Mouse (Mus musculus): Measurements from ENCODE around the gene Pdpn. TPM values are rescaled to one million over a fixed set of nuclear protein-coding genes. Genes with fewer than 3 reads are reported as not detected.

The Pdpn gene
- polyA plus RNA-seq, 1 experiment from 2014 or later: 27.5 TPM

DNA sequence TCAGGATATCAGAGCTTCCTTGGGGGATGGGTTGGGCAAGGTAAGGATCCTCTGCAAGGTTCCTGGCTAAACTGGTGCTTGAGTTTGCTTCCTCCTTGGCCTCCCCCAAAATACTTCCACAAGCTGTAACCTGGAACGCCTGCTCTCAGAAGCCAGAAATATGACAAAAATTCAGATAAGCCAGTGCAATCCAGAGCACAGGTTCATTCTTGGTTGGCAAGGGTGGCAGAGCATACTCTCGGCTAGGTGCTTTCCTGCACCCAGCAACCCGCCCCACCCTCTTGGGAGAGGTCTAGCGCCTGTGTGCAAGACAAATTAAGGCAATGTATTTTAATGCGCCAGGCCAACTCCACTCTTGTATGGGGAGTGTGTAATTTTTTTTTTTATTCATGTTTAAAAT is 3.2 kb downstream of the Pdpn start:
- H3K4me3 ChIP-seq (replicated peaks): no peak overlapping the region
- no peak for ATAC-seq
- H3K27ac ChIP-seq: no peak overlapping the region
- WGBS: 79% methylated on average over 5 of the region's 5 CpGs
- no peak overlapping the region for H3K9ac ChIP-seq
- peaks cover 9% of the 10 kb centered on the region; the same call in 1 of the 2 replicates for H3K4me1 ChIP-seq (replicated peaks)
- 0 out of 2 replicates have a peak, but pooled peaks cover 4% of the 10 kb centered on the region for H3K27me3 ChIP-seq (replicated peaks)
- H3K9me3 ChIP-seq: no peaks in the 10 kb centered on the region
- no peaks in the 10 kb centered on the region for H3K36me3 ChIP-seq
- no peak overlapping the region for H3K4me2 ChIP-seq (replicated peaks)

DNA sequence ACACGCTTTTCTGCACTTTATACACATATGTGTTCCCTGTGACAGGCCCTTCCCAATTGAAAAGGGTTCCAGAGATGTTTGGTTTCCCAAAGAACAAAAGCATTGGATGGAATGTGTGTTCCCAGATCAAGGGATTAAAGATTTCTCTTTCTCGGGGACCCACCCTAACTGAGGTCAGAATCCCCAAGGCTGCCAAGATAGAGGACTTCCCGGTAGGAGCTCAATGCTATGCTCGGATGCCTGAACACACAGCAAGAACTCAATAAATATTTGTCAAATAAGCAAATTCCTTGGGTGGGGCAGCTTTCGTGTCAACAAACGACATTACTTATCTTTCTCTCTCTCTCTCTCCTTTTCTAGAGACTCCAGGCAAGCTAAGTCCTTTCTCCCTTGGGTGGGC is 5.0 kb downstream of the Pdpn start:
- Histone ChIP-seq H3K9ac (no peak overlapping the region), H3K9me3 (no peaks in the 10 kb centered on the region), H3K4me1 (replicated peaks) (peaks cover 4% of the 10 kb centered on the region; the same call in 1 of the 2 replicates), H3K4me2 (replicated peaks) (no peak overlapping the region), H3K27ac (no peak overlapping the region), H3K4me3 (replicated peaks) (no peak overlapping the region), H3K36me3 (no peaks in the 10 kb centered on the region), H3K27me3 (replicated peaks) (0 out of 2 replicates have a peak, but pooled peaks cover 4% of the 10 kb centered on the region)
- WGBS: 61% methylated on average over 6 of the region's 6 CpGs
- ATAC-seq: no peak

DNA sequence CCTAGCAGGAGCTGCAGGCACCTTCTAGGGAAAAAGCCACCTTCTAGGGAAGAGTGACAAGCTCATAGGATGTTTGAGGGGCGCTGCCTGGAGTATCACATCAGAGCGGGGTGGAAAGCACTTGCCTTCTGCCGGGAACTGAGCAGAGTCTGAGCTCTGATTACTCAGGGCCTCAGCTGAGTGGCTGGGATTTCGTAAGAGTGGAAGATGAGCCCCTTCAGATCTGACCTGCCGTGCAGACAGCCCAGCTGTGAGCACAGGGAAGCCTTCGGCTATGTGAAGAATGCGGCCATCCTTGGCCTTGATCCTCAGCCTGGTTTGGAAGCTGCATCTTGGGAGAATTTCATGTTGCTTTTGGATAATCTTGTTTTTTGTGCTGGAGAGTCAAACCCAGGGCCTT is 10.5 kb downstream of the Pdpn start:
- Histone ChIP-seq H3K4me3 (replicated peaks) (no peak overlapping the region), H3K9ac (no peak overlapping the region), H3K27me3 (replicated peaks) (no peaks in the 10 kb centered on the region), H3K4me1 (replicated peaks) (peaks cover 6% of the 10 kb centered on the region), H3K4me2 (replicated peaks) (no peak overlapping the region), H3K27ac (0 out of 2 replicates have a peak overlapping the region, but pooled peaks have one; percentile 48), H3K36me3 (no peaks in the 10 kb centered on the region), H3K9me3 (no peaks in the 10 kb centered on the region)
- peak; percentile 53 for ATAC-seq
- WGBS: 35% methylated on average over 7 of the region's 7 CpGs

- no peaks in the 10 kb centered on the region for H3K9me3 ChIP-seq
- H3K9ac ChIP-seq: no peak overlapping the region
- H3K27ac ChIP-seq: 0 out of 2 replicates have a peak overlapping the region, but pooled peaks have one; percentile 48
- no peak overlapping the region for H3K4me2 ChIP-seq (replicated peaks)
- 51% methylated on average over 6 of the region's 6 CpGs for WGBS
- no peak for ATAC-seq
- H3K36me3 ChIP-seq: no peaks in the 10 kb centered on the region
- H3K4me3 ChIP-seq (replicated peaks): no peak overlapping the region
- H3K27me3 ChIP-seq (replicated peaks): no peaks in the 10 kb centered on the region
- peaks cover 6% of the 10 kb centered on the region for H3K4me1 ChIP-seq (replicated peaks)
These were observed 10.9 kb downstream of the Pdpn start for GRCm38 (mm10) chr4:143288473-143288872.

GRCm38 (mm10) chr4:143287065-143287464 is 12.3 kb downstream of the Pdpn start:
- H3K27ac ChIP-seq: no peak overlapping the region
- no peak overlapping the region for H3K9ac ChIP-seq
- H3K4me3 ChIP-seq (replicated peaks): no peak overlapping the region
- no peaks in the 10 kb centered on the region for H3K27me3 ChIP-seq (replicated peaks)
- WGBS: 59% methylated on average over 4 of the region's 4 CpGs
- 0 out of 2 replicates have a peak, but pooled peaks have one; percentile 49 for ATAC-seq
- no peaks in the 10 kb centered on the region for H3K36me3 ChIP-seq
- peaks cover 6% of the 10 kb centered on the region for H3K4me1 ChIP-seq (replicated peaks)
- no peak overlapping the region for H3K4me2 ChIP-seq (replicated peaks)
- no peaks in the 10 kb centered on the region for H3K9me3 ChIP-seq

GRCm38 (mm10) chr4:143280166-143280565 is 19.2 kb downstream of the Pdpn start:
- Histone ChIP-seq H3K4me1 (replicated peaks) (peaks cover 12% of the 10 kb centered on the region; the same call in 1 of the 2 replicates), H3K9ac (no peak overlapping the region), H3K4me3 (replicated peaks) (no peak overlapping the region), H3K27ac (peak overlapping the region; percentile 68), H3K36me3 (no peaks in the 10 kb centered on the region), H3K9me3 (no peaks in the 10 kb centered on the region), H3K27me3 (replicated peaks) (no peaks in the 10 kb centered on the region), H3K4me2 (replicated peaks) (no peak overlapping the region)
- ATAC-seq: no peak
- 90% methylated on average over 3 of the region's 3 CpGs for WGBS

DNA sequence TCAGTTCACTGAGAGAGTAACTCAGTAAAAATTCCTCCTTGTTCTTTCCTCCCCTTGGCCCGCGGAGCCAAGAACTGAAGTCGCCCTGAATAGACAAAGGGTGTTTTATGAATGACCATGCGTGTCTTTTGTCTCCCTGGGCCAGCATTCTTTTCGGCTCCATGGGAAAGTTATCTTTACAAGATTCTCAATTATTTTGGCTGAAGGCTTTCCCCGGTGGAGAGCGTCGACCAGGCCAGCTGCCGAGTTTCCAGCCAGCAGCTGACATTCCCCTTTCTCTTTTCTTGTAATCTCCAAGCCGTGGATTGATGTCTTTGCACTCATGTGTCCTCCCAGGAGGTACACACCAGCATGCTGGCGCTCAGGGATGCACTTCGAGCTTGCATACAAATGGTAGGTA is 19.7 kb downstream of the Pdpn start:
- Histone ChIP-seq H3K4me2 (replicated peaks) (no peak overlapping the region), H3K9ac (no peak overlapping the region), H3K9me3 (no peaks in the 10 kb centered on the region), H3K27me3 (replicated peaks) (no peaks in the 10 kb centered on the region), H3K36me3 (no peaks in the 10 kb centered on the region), H3K27ac (peak overlapping the region; percentile 68), H3K4me1 (replicated peaks) (peaks cover 12% of the 10 kb centered on the region; the same call in 1 of the 2 replicates), H3K4me3 (replicated peaks) (no peak overlapping the region)
- 36% methylated on average over 12 of the region's 12 CpGs for WGBS
- ATAC-seq: peak; percentile 42

GRCm38 (mm10) chr4:143279016-143279415 is 20.3 kb downstream of the Pdpn start:
- 68% methylated on average over 5 of the region's 5 CpGs for WGBS
- peak; percentile 22 for ATAC-seq
- peak overlapping the region; percentile 64 for H3K27ac ChIP-seq
- no peaks in the 10 kb centered on the region for H3K9me3 ChIP-seq
- no peak overlapping the region for H3K9ac ChIP-seq
- no peaks in the 10 kb centered on the region for H3K36me3 ChIP-seq
- H3K4me2 ChIP-seq (replicated peaks): no peak overlapping the region
- H3K27me3 ChIP-seq (replicated peaks): no peaks in the 10 kb centered on the region
- no peak overlapping the region for H3K4me3 ChIP-seq (replicated peaks)
- H3K4me1 ChIP-seq (replicated peaks): peaks cover 12% of the 10 kb centered on the region; the same call in 1 of the 2 replicates

GRCm38 (mm10) chr4:143278429-143278871 is 20.9 kb downstream of the Pdpn start:
- peak; percentile 68 for ATAC-seq
- WGBS: 32% methylated on average over 14 of the region's 14 CpGs
- H3K4me2 ChIP-seq (replicated peaks): peak overlapping the region; percentile 41; the same call in 1 of the 2 replicates
- H3K9me3 ChIP-seq: no peaks in the 10 kb centered on the region
- peaks cover 12% of the 10 kb centered on the region; the same call in 1 of the 2 replicates for H3K4me1 ChIP-seq (replicated peaks)
- H3K4me3 ChIP-seq (replicated peaks): no peak overlapping the region
- H3K27ac ChIP-seq: peak overlapping the region; percentile 64
- no peaks in the 10 kb centered on the region for H3K36me3 ChIP-seq
- no peaks in the 10 kb centered on the region for H3K27me3 ChIP-seq (replicated peaks)
- H3K9ac ChIP-seq: no peak overlapping the region

GRCm38 (mm10) chr4:143277319-143277718 is 22.0 kb downstream of the Pdpn start:
- no peak for ATAC-seq
- Histone ChIP-seq H3K36me3 (no peaks in the 10 kb centered on the region), H3K4me2 (replicated peaks) (no peak overlapping the region), H3K9ac (no peak overlapping the region), H3K4me3 (replicated peaks) (no peak overlapping the region), H3K27ac (no peak overlapping the region), H3K27me3 (replicated peaks) (no peaks in the 10 kb centered on the region), H3K9me3 (no peaks in the 10 kb centered on the region), H3K4me1 (replicated peaks) (peaks cover 12% of the 10 kb centered on the region; the same call in 1 of the 2 replicates)
- WGBS: 93% methylated on average over 6 of the region's 6 CpGs

- Histone ChIP-seq H3K4me1 (replicated peaks) (no peaks in the 10 kb centered on the region), H3K9me3 (no peaks in the 10 kb centered on the region), H3K27me3 (replicated peaks) (no peaks in the 10 kb centered on the region), H3K4me3 (replicated peaks) (no peak overlapping the region), H3K9ac (no peak overlapping the region), H3K4me2 (replicated peaks) (no peak overlapping the region), H3K36me3 (no peaks in the 10 kb centered on the region), H3K27ac (no peak overlapping the region)
- ATAC-seq: no peak
- WGBS: 85% methylated on average over 6 of the region's 6 CpGs
These were observed 27.8 kb downstream of the Pdpn start for GRCm38 (mm10) chr4:143271571-143271970.

- H3K36me3 ChIP-seq: no peaks in the 10 kb centered on the region
- H3K4me2 ChIP-seq (replicated peaks): no peak overlapping the region
- H3K27ac ChIP-seq: no peak overlapping the region
- H3K27me3 ChIP-seq (replicated peaks): no peaks in the 10 kb centered on the region
- no peak overlapping the region for H3K9ac ChIP-seq
- ATAC-seq: peak; percentile 34; the same call in 1 of the 2 replicates
- H3K4me1 ChIP-seq (replicated peaks): no peaks in the 10 kb centered on the region
- H3K4me3 ChIP-seq (replicated peaks): no peak overlapping the region
- H3K9me3 ChIP-seq: no peaks in the 10 kb centered on the region
- WGBS: 60% methylated on average over 3 of the region's 3 CpGs
These were observed 28.5 kb downstream of the Pdpn start for GRCm38 (mm10) chr4:143270903-143271302.

DNA sequence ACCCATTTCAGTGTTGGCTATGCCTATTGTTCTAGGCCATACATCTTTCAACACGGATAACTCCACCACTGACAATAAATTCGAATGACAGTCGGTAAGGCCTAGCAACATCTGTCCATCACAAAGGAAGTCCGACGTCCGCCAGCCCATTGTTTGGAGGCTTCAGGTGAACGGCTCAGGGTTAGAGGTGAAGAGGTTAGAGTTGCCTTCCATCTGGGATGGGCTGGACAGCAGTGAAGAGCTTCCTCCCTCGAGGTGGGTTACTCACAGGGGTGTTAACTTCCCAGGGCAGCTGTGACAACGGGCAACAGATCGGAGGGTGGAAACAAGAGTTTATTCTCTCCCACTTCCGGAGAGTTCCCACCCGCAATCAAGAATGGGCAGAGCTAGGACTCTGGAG is 36.7 kb downstream of the Pdpn start:
- H3K27ac ChIP-seq: no peak overlapping the region
- 78% methylated on average over 12 of the region's 12 CpGs for WGBS
- no peaks in the 10 kb centered on the region for H3K36me3 ChIP-seq
- ATAC-seq: no peak
- H3K9ac ChIP-seq: no peak overlapping the region
- no peak overlapping the region for H3K4me3 ChIP-seq (replicated peaks)
- peaks cover 9% of the 10 kb centered on the region; the same call in 1 of the 2 replicates for H3K4me1 ChIP-seq (replicated peaks)
- H3K9me3 ChIP-seq: no peaks in the 10 kb centered on the region
- no peaks in the 10 kb centered on the region for H3K27me3 ChIP-seq (replicated peaks)
- no peak overlapping the region for H3K4me2 ChIP-seq (replicated peaks)

Measured in intestine, embryonic 15.5 days (tissue).